Mouse (Mus musculus) bone marrow, adult 2 months (tissue): ENCODE results near the gene Chn1.

Source experiments
- CTCF ChIP-seq: fragments of 200-500 bp; IDR thresholded peaks from 2 replicates; pipeline ENCODE4 v1.5.1; 2011; ENCODE audit warnings: low read length, control low read depth; ENCODE audit not compliant: control insufficient read depth, insufficient read depth
- POLR2A ChIP-seq: fragments of 200-500 bp; IDR thresholded peaks from 2 replicates; pipeline ENCODE4 v1.6.1; 2011; ENCODE audit warnings: low read depth, mild to moderate bottlenecking, control low read depth, low read length, borderline replicate concordance; ENCODE audit not compliant: control insufficient read depth

DNA sequence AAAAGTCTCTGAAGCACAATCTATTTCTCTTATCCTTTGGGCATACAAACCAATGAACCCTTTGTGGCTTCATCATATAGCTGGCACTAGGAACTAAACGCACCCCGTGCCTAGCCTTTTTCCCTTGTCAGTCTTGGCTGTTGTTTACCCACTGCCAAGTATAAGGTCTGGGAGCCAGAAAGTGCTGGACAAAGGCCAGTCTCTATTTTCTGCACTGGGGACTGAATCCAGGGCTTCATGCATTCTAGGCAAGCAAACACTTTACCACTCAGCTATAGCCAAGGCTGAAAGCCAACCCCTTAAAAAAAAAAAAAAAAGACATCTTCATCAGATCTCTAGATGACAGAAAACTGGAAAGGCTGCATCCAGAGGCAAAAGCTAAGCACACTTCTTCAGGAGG, 15.2 kb upstream of the Chn1 start:
- no peak for TF ChIP-seq CTCF
- TF ChIP-seq POLR2A, result no peak
